Mouse (Mus musculus) heart, postnatal 36 days (tissue): ENCODE measurements around the gene Cysrt1. TPM values are rescaled to one million over a fixed set of nuclear protein-coding genes. Genes with fewer than 3 reads are reported as not detected.

Experiments used
- total RNA-seq, 2 experiments: library from RNA; stranded (reverse); gene quantifications; 2 replicates each; pipeline ENCODE4 v1.2.3; 2021

Gene Cysrt1
- total RNA-seq, 2 experiments from 2014 or later: not detected

Other genes starting within 250 kb of the Cysrt1 start
- 10 to 100 TPM; 14.4 to 16.3 TPM for gene Nsmf, start 188.1 kb downstream of the Cysrt1 start, total RNA-seq
- gene Entpd8, start 162.1 kb downstream of the Cysrt1 start, total RNA-seq: not detected
- gene Noxa1, start 147.3 kb downstream of the Cysrt1 start, total RNA-seq: not detected
- 10 to 100 TPM in 1 of 2 experiments, 1 to 10 TPM in 1; 9.7 to 12.0 TPM for gene Nrarp, start 61.7 kb downstream of the Cysrt1 start, total RNA-seq
- 1 to 10 TPM; 4.0 to 5.2 TPM for gene Tor4a, start 45.6 kb downstream of the Cysrt1 start, total RNA-seq
- gene Nelfb, start 31.0 kb downstream of the Cysrt1 start, total RNA-seq: 10 to 100 TPM; 38.7 to 39.9 TPM
- not detected for gene Stpg3, start 27.8 kb downstream of the Cysrt1 start, total RNA-seq
- not detected for gene Fam166a, start 23.7 kb downstream of the Cysrt1 start, total RNA-seq
- 100 to 1,000 TPM; 240 to 254 TPM for gene Tubb4b, start 17.8 kb downstream of the Cysrt1 start, total RNA-seq
- not detected for gene Slc34a3, start 8.1 kb downstream of the Cysrt1 start, total RNA-seq
- gene Rnf224, start 5.7 kb downstream of the Cysrt1 start, total RNA-seq: not detected
- under 1 TPM; 0.27 to 0.44 TPM for gene Rnf208, start 197 bp downstream of the Cysrt1 start, total RNA-seq
- 1 to 10 TPM; 1.2 to 2.2 TPM for gene AL732309.1, start 4.4 kb upstream of the Cysrt1 start, total RNA-seq
- 10 to 100 TPM; 13.4 to 15.1 TPM for gene Tmem203, start 13.0 kb upstream of the Cysrt1 start, total RNA-seq
- gene Tprn, start 20.2 kb upstream of the Cysrt1 start, total RNA-seq: 1 to 10 TPM; 4.8 to 8.6 TPM
- 10 to 100 TPM; 37.4 to 44.0 TPM for gene Ssna1, start 30.0 kb upstream of the Cysrt1 start, total RNA-seq
- gene Anapc2, start 30.0 kb upstream of the Cysrt1 start, total RNA-seq: 10 to 100 TPM; 38.6 to 39.1 TPM
- not detected for gene Tmem210, start 45.7 kb upstream of the Cysrt1 start, total RNA-seq
- gene Lrrc26, start 47.5 kb upstream of the Cysrt1 start, total RNA-seq: not detected
- gene Grin1, start 76.7 kb upstream of the Cysrt1 start, total RNA-seq: not detected
- 10 to 100 TPM; 21.9 to 23.2 TPM for gene Man1b1, start 89.9 kb upstream of the Cysrt1 start, total RNA-seq
- gene Dpp7, start 113.9 kb upstream of the Cysrt1 start, total RNA-seq: 1 to 10 TPM; 3.4 to 3.7 TPM
- gene Uap1l1, start 123.2 kb upstream of the Cysrt1 start, total RNA-seq: 1 to 10 TPM; 6.7 to 8.6 TPM
- gene Sapcd2, start 129.9 kb upstream of the Cysrt1 start, total RNA-seq: under 1 TPM; 0.46 to 0.56 TPM
- 10 to 100 TPM; 14.5 to 15.4 TPM for gene Entpd2, start 153.4 kb upstream of the Cysrt1 start, total RNA-seq
- 10 to 100 TPM; 27.3 to 27.8 TPM for gene Npdc1, start 156.9 kb upstream of the Cysrt1 start, total RNA-seq
- under 1 TPM; 0.27 to 0.36 TPM for gene Fut7, start 180.8 kb upstream of the Cysrt1 start, total RNA-seq
- 10 to 100 TPM; 35.5 to 39.9 TPM for gene Abca2, start 186.3 kb upstream of the Cysrt1 start, total RNA-seq
- 1 to 10 TPM; 1.2 to 1.6 TPM for gene Clic3, start 214.4 kb upstream of the Cysrt1 start, total RNA-seq
- 10 to 100 TPM; 23.0 to 23.4 TPM for gene Paxx, start 218.6 kb upstream of the Cysrt1 start, total RNA-seq
- gene Ptgds, start 227.6 kb upstream of the Cysrt1 start, total RNA-seq: 100 to 1,000 TPM; 189 to 202 TPM